In the genomic region with DNA sequence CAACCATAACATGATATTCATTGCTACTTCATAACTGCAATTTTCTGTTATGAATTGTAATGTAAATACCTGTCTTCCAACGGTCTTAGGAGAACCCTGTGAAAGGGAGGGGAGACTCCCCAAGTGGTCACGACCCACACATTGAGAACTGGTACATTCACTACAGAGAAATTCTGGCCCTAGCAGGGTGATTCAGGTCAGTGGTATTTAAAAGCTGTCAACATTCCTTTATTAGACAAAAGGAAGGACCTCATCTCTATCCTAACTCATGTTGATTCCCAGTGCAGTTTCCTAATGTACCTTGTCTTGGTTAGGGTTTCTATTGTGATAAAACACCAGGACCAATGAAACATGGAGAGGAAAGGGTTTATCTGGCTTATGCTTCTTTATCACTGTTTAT, we compare ENCODE assay signal across 13 mouse cellular contexts.
"Had no signal": no experiment of that assay in that cellular context is flagged by ENCODE, and none has a peak within 500 bp of the region (broad histone marks: within the 10 kb centered on the region; RNA-seq: fewer than 3 reads in every experiment).

No protein-coding gene starts in this region.

- DNase-seq: lung, adult 18-20 months; lung, embryonic 14.5 days; lung, postnatal 10 days; lung, postnatal 4 days; midbrain, embryonic 14.5 days; retina, postnatal 1 day; right cerebral cortex, adult 18-20 months; right cerebral cortex, postnatal 25 days; right cerebral cortex, postnatal 4 days; spleen, adult 18-20 months; thymus, adult 18-20 months; thymus, postnatal 14 days; thymus, postnatal 36 days had no signal
